Mouse (Mus musculus): ENCODE data around the gene Cd48.
"Not testable (repeated sequence)": the region's sequence is repeated elsewhere in the genome, so short reads cannot be mapped to it uniquely, and the experiment has no call there.

Cd48 gene

DNA sequence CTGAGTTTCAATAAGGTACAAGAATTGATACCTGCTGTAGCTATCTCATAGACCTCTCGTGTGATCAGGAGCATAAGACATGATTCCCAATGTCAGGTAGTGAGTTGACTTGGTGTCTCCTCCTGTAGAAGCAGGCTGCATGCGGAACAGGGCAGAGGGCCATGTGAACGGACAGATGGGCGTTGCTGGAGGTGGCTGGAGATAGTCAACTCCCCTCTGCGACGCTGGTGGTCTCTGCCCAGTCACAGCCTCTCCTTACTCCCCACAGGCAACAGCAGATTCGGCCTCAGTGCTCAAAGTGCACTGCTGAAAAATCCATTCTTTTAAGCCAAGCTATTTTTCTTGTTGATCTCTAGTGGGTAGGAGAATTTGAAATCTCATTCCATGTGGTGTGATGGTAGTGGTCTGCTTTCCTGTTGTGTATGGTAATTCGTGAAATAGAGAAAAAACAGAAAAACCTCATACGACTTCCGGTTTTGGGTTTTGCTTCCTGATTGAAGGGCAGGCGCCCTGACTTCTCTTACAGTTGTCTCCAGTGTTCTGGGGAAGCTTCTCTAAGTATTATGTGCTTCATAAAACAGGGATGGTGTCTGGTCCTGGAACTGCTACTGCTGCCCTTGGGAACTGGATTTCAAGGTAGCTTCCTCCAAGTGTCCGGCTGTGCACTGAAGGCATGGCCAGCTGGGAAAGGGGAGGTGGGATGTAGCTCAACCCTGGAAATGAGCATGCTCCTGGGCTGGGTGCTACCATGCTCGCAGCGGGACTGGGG, at the start of gene Cd48:
Gene Cd48 (plus strand): TSS at position 479 of the 769 bp plus-strand sequence.
- no peak for DNase-seq (ENCODE audit: low spot score)

DNA sequence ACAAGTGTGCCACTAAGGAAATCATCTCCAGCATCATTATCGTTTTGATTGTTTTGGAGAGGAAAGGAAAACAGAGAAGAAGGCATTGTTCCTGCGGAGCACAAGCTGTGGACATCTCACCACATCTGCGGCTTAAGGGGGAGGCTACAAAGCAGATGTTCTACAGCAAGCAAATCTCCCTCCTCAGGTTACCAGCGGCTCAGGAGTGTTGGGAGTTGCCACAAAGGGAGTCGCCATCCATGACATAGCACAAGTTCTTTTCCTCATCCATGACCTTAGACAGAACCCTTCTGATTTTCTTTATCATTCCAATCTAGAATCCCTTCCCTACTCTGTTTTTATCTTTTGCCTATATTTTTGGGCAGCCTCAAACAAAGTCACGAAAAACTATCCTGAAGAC, 46.1 kb upstream of the Cd48 start:
- no peak for DNase-seq (ENCODE audit: low spot score)

DNA sequence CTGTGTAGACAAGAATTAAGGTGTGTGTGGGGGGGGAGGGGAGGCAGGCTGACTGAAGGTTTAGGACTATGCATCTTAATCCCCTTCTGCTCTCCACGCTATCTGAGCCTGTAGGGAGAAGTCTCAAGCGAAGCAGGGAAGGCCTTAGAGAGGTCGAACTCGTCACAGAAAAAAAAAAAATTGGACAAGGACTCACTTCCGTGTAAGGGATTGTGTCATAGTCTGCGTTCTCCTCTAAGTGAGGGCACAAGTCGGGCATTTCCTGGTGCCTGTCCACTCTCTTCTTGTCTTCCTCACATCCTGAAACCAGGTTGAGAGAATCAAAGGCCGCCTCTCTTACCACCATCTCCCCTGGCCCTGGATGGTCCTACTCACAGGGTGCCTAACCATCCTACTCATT, 44.7 kb upstream of the Cd48 start:
- DNase-seq (ENCODE audit: low spot score) = no peak

DNA sequence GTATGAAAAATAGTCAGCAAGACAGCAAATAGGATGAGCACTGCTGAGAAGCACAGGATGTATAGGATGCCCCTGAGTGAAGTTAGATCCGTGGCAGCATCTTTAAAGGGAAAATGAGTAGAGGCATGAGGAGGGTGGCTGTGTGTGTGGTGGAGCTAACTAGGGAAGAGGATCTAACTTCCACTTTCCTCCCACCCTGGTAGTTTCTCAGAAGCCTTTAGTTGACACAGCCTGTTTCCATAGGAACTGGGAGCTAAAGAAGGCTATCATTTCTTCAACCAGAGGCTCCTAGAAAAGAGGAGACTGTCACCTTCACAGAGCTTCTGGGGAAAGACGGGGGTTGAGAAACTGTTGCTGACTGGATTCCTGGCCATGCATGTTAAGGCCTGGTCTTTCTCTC, 43.1 kb upstream of the Cd48 start:
- no peak for DNase-seq (ENCODE audit: low spot score)

DNA sequence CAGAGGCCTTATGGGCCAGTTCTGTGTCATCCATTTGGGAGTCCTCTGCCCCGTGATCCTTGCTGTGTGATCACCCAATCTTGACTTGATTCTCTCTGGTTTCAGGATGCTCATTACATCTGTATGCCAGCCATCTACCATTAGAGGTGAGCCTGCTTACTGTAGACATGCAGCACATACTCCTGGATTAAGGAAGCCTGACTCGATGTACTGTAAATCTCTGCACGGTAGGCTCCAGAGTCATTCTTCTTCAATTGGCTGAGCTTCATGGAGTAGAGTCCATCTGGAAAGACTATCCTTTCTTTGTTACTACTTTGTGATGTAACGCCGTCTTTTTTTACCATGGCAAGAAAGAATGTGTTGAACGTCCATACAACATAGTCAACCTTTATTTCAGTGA, 41.0 kb upstream of the Cd48 start:
- DNase-seq (ENCODE audit: low spot score) = no peak

DNA sequence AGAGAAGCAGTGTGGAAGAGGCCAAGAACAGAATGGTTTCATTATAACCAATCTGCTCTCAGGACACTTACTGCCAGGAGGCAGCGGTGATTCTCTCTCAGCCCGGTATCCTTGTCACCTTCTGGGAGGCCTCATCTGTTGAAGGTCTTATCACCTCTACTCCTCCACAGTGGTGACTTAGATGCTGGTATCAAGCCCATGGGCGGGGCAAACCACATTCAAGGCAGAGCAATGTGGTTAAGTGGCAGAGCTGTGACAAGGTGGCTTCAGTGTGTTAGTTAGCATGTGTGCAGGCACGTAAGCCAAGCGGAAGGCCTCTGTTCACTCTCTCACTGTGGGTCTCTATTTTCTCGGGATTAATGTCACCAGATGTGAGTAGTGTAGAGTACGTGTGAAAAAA, 38.2 kb upstream of the Cd48 start:
- DNase-seq (ENCODE audit: low spot score) = no peak

DNA sequence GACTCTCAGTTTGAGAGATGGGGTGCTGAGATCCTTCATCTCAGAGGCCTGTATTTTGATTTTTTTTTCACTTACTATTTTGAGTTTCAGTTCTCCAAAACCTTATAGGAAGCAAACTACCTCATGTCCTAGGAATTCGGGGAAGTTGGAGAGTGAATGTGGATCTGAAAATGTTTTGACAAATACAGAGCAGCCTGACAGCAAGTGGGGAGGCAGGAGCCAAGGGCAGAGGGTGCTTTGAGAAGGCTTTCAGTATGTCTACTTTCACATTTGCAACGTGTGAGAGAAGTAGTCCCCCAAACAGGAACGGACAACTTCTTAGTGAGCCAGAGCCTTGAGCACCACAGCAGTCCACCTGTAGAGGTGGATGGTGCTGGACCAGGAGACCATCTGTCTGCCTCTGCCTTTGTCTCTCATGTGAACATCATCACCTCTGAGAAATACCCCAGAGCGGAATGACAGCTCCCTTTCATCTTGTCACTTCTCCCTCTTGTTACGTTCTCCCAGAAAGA, 35.3 kb upstream of the Cd48 start:
- no peak for DNase-seq (ENCODE audit: low spot score)

DNA sequence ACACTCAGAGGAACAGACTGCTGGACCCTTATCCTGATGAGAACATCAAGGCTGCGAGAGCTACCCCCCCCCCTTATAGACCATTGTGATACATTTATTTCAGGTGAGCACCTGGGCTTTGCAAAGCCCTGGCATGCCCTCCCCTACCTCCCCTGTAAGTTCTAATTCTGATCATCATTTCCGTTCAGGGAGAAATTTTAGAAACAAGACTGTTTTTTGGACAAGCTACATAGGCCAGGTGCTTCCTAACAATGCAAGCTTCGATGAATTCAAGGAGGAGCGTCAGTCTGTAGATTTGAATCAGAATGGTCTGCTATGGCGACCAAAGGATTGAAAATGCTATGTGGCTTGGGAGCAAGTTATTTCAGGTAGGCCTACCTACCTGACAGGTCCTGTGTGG, 34.1 kb upstream of the Cd48 start:
- no peak for DNase-seq (ENCODE audit: low spot score)

DNA sequence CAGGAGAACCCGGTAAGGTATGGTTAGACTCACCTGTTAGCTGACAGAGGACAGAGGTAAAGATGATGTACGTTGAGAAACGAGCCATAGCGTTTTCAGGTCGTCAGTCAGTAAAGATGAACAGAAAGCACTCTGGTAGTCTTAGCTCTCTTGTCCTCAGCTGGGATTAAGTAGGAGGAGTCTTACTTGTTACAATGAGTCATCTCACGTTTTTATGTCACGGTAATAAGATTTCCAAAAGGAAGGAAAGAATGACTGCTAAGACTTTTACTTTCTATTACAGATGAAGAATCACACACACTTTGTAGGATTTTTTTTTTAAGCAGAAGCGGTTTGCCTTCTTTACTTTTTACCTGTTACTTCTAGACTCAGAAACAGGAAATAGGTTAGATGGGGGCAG, 33.0 kb upstream of the Cd48 start:
- no peak for DNase-seq (ENCODE audit: low spot score)

DNA sequence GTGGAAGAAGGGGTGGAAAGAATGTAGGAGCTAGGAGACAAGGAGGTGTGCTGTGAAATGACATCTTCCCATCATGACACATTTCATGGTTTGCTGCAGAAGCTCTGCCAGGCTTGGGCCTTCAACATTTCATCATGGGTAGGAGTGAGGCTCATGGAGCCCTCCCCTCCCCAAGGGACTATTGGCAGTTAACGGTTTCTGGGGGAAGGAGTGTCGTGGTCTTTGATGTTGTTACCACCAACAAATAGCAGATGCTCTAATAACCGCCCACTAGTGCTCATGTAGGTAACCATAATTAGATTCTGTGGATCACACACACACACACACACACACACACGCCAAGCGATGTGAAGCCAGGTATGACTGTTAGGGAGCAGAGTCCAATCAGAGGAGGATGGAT, 29.1 kb upstream of the Cd48 start, which contains the start of gene Slamf7:
Gene Slamf7 (minus strand): TSS at position 302 of the 400 bp plus-strand sequence.
- DNase-seq (ENCODE audit: low spot score) = no peak

DNA sequence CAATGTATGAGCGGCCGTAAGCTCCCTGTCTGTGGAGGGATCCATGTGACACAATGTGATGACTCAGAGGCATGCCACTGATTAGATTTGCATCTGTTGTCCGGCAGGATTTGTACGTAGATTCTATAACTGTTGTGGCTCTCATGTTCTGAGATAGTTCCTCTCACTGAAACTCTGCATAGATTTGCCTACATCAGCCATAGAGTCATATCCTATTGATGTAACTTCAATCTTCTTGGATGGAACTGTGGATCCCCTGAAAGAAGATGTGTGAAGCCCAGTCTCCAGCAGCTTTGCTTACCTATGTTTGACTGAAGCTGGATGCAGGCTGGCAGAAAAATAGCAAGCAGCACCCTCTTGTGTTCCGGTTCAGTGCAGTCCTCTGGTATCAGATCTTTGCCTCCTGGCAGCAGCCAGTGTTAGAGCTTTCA, 23.2 kb upstream of the Cd48 start:
- no peak for DNase-seq (ENCODE audit: low spot score)

DNA sequence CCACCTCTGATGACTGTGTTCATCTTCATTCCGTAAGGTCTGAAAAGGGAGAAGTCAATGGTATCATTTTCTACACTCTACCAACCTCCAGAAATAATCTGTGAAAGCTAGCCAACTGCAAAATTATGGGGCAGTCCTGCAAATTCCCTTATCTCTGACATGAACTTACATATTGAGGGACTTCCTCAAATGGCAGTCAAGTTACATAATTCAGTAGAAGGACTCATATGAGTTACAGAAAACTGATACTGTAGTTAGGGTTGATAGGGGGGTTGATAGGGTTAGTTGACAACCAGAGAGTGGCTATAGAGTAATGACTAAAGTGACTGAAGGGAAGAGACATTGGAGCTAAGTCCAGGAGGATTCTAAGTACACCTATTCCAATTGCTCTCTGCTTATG, 21.4 kb upstream of the Cd48 start:
- DNase-seq (ENCODE audit: low spot score) = no peak

DNA sequence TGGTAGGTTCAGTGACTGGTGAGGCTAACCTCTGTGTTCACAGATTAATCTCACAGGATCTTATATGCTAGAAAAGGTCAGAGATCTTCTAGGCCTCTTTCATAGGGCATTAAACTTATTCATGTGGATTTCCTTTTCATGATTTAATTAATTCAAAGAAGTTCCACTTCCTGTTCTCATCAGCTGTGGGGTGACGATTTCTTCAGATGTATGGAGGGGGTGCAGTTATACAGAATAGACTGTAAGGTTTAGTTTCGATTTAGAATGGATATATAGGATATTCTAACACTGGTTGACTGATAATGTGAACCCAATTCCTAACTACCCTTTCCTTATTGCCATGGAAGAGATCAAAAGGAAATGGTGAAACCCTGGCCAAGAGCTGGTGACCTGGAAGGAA, 20.3 kb upstream of the Cd48 start:
- DNase-seq (ENCODE audit: low spot score) = no peak

DNA sequence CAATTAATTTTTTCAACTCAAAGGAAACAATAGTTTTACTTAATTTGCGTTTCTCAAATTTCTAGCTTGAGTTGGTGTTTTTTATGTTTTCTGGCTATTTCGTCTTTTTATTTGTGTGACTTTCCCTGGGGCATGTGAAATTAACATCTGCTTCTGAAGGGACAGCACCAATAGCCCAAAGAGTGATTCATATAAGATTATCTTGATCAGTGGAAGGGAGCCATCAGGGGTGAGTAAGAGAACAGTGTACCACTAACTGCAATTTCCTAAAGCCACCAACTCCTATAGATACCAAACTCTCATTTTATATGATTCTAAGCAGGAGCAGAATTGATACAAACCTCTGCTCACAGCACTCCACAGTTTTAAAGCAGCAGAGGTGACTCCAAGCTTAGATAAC, 18.1 kb upstream of the Cd48 start:
- DNase-seq (ENCODE audit: low spot score) = no peak

DNA sequence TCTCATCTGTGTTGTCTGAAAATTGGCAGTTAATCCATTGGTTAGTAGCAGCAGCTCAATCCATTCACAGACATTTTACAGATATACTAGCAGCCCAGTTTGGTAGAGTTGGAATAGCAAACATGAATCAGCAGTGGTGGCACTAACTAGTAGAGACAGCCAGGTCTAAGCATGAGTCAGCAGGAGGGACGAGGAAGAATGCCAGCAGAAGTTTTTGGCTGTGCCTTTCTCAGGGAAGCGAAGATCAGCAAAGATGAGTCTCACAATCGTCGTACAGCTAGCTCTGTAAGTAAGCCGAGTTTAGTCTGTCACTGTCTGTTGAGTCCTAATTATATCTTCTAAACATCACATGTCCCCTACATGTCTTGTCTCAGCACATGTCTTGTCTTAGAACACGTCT, 15.5 kb upstream of the Cd48 start:
- no peak for DNase-seq (ENCODE audit: low spot score)

DNA sequence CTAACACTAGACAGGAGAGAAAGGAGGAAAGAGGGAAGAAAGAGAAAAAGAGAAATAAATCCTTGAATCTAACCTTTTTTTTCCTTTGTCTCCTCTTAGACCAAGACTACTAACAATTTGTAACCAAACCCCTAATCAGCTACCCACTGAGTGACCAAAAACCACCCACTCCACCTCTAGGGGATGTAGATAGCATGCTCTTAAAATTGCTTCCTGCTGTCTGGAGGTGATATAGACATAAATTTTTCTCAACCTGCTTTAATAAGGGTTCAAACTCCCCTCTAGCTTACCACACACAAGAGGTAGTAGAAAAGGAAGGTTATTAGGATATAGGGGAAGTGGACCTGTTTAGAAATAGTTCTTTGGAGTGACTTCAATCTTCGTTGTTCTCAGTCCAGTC, 14.6 kb upstream of the Cd48 start:
- no peak for DNase-seq (ENCODE audit: low spot score)

DNA sequence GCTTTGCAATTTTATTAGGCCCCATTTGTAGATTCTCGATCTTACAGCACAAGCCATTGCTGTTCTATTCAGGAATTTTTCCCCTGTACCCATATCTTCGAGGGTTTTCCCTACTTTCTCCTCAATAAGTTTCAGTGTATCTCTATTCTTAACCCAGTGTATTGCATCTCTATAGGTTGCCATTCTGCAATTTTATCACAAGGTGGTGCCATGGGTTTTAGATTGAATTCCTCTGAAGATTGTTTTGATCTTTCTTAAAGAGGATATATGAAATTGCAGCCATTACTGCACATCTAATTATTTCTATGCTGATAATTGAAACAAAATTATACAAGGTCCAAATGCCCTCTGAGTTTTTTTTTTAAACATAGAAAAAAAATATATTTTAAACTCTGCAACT, 9.4 kb upstream of the Cd48 start:
- not testable (repeated sequence) for DNase-seq (ENCODE audit: low spot score)

DNA sequence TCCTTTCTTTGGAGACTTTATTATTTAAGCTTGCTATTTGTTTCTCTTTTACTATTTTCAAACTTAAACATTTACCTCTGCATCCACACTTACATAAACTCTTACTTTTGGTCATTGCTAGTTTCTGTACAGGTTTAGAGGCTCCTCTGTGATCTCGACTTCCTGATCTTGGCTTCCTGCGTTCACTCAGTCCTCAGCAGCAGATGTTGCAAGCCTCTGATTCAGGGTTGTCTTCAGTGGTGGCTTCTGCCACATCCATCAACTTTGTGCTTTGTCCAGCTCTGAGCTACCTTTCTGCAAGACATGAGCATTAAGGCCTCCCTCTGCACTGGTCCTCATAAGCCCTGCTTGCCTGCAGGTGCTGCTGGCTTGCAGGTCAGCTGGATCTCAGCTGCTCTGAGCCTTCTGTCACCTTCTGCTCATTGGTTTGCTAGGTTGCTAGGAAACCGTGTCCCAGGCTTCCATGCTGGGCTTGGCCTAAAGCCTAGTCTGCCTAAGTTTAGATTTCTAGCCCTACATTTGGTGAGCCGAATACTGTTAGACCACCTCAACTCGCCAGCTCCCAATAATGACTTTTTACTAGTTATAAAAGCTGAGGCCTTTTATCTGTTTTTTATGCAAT, 8.8 kb upstream of the Cd48 start:
- DNase-seq (ENCODE audit: low spot score) = no peak

DNA sequence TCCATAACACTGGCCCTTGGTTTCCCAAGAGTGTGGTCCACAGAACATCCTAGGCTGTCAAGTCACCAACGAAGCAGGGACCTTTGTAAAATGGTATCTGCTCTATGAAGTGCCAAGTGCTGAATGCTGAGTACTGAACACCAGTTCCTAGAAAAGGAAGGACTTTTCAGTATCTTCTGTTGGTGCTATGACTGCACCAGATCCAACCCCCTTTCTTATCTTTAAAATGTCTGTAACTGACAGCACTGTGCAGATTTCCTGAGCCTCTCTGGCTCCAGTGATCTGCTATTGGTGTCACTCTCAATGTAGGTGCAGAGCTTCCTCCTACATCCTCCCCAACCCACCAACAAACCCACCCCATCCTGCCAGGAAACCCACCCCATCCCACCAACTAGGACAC, 7.3 kb upstream of the Cd48 start:
- DNase-seq (ENCODE audit: low spot score) = no peak

DNA sequence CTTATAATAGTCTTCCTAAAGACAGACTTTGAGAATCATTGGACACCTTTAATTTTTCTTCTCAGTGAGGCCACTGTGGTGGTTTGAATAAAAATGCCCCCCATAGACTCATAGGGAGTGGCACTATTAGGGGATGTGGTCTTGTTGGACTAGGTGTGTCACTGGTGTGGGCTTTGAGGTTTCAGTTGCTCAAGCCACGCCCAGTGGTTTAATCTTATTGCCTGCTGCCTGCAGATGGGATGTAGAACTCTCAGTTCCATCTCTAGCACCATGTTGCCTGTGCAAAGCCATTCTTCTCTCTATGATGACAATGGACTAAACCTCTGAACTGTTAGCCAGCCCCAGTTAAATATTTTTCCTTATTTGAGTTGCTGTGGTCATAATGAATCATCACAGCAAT, 4.1 kb upstream of the Cd48 start:
- DNase-seq (ENCODE audit: low spot score) = no peak

DNA sequence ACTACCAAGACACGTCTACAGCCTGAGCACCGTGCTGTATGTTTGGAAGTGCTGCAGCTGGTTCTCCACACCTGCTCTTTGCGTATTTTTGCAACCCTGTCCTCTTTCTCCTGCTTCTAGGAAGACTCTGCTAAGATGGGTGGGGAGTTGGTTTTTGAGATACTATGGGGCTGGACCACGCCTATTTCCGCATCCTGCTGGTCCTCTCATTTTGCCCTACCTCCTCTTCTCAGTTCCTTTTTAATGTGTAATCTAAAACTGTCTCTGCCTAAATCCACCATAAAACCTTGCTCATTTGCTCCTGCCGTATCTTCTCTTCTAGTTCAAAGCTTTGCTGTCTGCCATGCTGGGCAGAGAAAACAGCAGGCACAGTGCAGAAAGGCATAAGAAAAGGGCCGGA, 800 bp upstream of the Cd48 start:
- no peak for DNase-seq (ENCODE audit: low spot score)

DNA sequence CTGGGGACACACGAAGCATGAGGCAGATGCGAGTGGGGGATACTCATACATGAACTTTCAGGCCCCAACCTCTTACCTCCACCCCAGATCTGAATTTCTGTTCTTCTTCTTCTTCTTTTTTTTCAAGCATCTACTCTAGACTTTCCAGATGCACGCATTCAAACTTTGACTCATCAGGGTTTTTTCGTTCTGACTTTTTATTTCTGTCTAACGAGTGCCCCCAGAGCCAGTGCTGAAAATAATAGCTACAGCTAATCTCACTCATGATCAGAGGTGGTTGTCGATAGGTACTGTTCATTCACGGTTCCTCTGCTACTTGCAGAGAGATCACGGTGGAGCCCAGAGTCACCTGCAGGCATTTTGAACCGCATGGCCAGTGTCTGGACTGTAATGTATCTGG, 3.1 kb downstream of the Cd48 start:
- no peak for DNase-seq (ENCODE audit: low spot score)

DNA sequence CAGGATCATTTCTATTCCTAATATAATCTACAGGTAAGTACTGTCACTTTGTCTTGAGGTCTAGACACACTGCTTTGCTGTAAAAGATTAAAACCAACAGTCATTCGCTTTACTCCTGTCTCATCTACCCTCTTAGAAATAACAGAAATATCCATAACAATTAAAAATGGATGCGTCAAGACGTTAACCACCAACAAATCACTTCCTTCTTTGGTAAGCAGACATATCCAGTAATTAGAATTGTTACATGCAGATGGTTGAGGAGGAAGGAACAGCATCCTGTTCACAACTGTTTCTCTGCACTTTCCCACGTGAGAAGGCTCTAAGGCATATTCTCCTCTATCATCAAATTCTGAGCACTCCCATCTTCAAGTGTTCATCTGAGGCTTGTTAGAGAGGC, 5.5 kb downstream of the Cd48 start:
- no peak for DNase-seq (ENCODE audit: low spot score)

DNA sequence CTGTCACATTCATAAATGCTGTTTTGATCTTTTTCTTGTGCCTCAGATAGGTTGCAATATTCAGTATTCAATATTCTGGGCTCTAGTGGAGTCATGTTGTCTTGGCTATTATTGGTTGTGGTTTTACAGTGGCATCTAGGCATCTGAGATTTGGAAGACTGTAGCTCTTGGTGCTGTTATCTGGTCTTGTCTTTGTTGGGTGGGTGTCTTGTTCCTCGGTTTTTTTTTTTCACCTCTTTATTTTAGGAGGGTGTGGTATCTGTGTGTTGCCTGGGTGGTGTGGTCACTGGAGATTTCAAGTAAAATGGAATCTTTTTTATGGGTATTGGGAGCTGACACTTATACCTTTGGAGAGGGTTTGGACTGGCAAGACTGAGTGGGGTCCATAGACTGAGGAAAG, 12.1 kb downstream of the Cd48 start:
- no peak for DNase-seq (ENCODE audit: low spot score)
